Mouse (Mus musculus): ENCODE data around the gene Dcaf6.
A peak's percentile ranks its signal among the peaks of the same experiment; 100 is the strongest.

Dcaf6 gene

DNA sequence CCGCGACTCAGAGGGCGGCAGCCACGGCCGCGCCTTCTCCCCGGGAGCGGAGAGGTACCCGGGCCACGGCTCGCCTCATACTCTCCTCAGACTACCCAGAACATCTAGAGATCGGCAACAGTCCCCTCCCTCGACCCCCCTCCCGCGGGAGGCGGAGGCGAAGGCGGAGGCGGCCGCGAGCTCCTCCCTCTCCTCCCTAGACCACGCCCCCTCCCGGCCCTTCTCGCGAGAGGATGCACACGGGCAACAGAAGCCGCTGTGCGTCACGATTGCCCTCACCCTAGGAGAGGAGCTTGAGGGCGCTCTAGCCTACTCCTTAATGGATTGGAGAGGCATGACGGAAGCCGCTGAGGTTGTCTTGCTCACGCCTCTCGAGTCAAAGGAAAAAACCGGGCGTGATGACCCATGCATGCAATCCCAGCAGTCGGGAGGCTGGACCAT lies at the start of gene Dcaf6, which contains the start of gene Mpc2:
Dcaf6 (minus strand) TSS at position 116 of the 441 bp plus-strand sequence.
Mpc2 (plus strand) TSS at position 278 of the 441 bp plus-strand sequence.
- ATAC-seq (ENCODE audit: insufficient number of reproducible peaks, low FRiP score, low TSS enrichment), result peak; percentile 86

DNA sequence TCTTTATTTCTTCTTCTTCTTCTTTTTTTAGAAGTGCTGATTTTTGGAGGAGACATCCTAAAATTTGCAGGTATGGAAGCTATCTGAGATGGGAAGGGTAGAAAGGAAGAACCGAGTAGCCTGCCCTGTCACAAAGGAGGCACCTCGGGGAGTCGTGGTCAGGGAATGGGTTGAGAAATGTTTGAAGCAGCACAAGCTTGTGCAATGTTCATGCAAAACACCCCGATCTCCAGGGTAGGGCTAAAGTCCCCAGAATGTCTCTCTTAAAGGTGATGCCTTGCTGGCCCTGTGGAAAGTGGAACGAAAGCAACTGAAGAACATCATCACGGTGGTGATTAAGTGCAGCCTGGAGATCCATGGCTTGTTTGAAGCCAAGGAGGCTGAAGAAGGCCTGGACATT lies 46.0 kb upstream of the Dcaf6 start:
- no peak for ATAC-seq (ENCODE audit: insufficient number of reproducible peaks, low FRiP score, low TSS enrichment)

DNA sequence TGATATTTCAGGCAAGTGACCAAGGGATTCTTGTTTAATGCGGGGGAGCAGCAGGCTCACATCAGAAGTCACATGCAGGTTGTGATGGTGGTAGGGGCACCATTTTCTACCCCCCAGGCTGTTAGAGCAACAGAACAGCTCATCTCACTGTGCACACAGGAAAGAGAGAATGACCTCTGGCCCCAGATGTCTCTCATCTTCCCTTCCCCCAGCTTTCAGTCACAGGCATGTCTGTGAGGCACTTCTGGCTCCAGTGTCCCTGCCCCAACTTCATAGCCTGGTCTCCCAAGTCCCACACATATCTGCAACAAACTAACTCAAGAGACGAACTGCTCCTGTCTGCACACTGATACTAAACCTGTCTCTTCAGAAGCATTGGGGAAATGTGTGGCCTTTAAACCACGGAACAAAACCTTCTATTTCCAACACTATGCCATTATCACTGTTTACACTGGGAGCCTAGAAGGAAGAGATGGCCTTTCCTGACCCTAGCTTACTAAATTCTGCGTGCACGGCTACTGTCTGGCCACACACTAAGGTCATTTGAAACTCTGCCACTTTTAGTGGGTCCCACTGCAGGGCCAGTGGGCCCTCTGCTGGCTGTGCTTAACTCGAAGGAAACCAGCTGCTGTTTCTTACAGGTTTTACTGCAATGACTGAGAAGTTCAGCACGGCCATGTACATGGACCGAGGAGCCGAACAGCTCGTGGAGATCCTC lies 43.2 kb upstream of the Dcaf6 start:
- ATAC-seq (ENCODE audit: insufficient number of reproducible peaks, low FRiP score, low TSS enrichment), result no peak

DNA sequence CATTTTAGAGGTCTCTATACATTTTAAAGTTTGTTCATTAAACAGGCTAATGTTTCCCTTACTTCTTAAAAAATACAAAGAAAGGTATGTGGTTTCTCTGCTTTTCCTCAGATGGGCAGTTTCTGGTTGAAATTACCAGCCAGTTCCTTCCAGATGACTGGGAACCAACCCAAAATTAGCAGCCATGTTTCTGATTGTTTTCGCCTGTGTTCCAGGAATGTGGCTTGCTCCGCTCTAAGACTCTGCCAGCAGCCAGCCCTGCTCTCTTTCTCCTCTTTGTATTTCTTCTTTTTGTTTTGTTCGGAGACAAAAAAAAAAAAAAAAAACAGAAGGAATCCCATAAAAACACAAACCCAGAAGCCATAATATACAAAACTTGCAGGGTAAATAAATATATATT lies 38.6 kb upstream of the Dcaf6 start:
- no peak for ATAC-seq (ENCODE audit: insufficient number of reproducible peaks, low FRiP score, low TSS enrichment)

DNA sequence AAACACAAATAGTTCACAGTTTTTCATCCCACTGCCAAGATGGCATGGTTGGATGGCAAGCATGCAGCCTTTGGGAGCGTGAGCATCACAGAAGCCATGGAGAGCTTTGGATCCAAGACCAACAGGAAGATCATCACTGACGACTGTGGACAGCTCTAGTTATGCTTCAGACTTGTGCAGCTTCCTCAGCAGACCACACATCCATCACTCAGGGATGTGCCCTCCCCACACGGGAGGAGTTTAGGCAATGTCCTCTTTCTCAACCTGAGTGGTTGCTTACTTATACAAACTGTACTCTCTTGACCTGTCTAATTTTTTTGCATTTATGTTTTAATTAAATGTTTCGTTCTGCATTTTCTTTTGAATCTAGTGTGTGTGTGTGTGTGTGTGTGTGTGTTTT lies 28.9 kb upstream of the Dcaf6 start:
- no peak for ATAC-seq (ENCODE audit: insufficient number of reproducible peaks, low FRiP score, low TSS enrichment)

DNA sequence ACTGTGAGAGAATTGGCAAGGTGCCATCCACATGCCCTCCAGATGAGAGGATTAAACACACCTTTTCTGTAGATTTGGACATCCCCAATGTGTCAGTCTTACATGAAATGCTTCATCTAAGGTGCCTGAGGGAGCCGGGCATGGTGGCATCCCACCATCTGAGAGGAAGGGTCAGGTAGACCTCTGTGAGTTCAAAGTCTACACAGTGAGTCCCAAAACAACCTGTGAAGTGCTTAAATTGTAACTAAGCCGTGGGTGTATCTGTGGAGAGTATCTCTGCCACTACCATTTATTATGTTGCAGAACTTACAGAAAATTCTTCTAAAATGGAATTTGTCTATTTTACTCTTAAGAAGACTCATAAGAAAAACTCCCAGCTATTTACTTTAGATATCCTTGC lies 25.8 kb upstream of the Dcaf6 start:
- no peak for ATAC-seq (ENCODE audit: insufficient number of reproducible peaks, low FRiP score, low TSS enrichment)

DNA sequence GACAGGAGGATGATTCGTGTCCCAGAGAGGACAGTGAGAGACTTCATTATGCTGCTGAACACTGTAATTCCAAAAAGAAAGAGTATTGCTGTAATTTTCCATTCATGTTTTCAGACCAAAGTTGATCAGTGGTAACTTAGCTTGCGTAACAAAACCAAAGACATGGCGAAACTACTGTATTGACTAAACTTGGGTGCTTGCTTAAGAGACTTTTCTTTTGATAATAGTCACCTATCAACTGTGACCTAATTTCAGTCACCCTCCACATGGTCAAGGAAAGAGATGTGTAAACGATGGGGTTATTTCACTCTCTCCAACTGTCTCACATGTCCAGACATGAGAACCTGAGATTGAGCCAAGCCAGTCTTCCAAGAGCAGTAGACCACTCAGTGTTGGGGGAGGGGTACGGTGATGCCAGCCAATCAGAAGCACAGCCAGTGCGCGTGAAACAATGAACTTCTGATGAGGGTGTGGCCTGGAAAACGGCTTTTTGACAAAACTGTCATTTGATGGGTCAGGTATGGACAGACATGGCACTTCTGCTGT lies 24.5 kb upstream of the Dcaf6 start, which contains the start of gene Adcy10:
Adcy10 (plus strand) TSS at position 496 of the 546 bp plus-strand sequence.
- no peak for ATAC-seq (ENCODE audit: insufficient number of reproducible peaks, low FRiP score, low TSS enrichment)

DNA sequence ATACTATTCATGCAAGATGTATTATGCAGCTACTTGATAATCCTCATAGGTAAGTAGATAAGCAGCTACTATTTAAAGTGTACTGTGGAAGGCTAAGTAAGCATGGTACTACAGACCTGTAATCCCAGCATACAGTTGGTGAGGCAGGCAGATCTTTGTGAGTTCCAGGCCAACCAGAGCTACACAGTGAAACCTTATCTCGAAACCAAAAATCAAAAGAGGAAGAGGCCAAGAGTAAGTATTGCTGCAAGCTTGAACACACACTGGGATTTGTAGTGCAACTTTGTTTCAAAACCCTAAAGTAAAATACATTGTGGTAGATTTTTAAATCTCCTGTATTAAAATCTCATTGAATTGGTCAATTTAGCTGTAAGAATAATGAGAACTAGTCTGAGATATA lies 11.2 kb upstream of the Dcaf6 start:
- no peak for ATAC-seq (ENCODE audit: insufficient number of reproducible peaks, low FRiP score, low TSS enrichment)

DNA sequence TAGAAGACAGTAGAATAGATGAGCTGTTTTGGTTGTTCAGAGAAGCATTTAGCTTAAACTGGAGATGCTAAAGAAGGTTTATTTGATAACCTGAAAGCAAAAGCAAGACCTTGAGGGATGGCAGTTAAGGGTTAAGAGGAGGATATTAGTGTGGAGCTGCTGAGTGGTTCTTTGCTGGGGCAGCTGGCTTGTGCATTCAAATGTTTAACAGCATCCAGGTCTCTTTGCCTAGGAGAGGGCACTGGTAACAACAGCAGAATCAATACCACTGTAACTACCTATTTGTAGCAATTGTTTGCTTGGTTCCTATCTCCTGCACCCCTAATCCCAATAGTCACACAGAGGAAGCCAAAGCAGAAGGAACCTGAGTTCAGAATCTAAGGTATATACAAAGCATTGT lies 9.4 kb upstream of the Dcaf6 start:
- no peak for ATAC-seq (ENCODE audit: insufficient number of reproducible peaks, low FRiP score, low TSS enrichment)

DNA sequence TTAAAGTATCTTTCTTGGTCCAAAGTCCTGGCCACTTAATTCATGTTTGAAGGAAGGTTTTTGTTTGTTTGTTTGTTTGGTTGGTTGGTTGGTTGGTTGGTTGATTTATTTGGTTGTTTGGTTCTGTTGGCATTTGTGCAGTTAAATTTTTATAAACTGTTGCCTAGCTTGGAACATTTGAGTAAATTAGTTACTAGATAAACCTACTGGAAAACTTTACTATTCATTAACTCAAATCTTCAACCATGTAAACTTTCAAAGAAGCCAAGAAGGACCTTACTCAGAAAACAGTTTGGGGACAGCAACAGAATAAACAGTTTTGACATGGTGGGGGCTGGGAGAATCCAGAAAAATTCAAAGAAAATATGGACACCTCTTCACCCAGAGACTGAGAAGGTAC lies 8.7 kb upstream of the Dcaf6 start:
- ATAC-seq (ENCODE audit: insufficient number of reproducible peaks, low FRiP score, low TSS enrichment), result no peak

DNA sequence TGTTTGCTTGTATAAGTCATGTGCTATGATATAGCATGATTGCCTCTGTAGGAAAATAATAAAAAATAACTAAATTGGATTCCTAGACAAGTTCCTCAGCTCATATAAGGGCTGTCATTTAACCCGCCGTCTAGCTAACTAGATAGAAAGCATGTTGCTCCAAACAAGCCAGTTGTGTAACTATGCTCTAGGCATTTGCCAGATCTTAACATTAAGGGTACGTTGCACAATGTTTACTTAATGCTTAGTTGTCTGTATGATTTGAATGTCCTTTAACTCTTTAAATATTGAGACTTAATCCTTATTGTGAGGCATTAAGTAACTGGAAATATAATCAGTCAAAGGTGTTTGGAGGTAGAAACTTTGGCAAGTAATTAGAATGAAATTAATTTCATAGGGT lies 4.3 kb upstream of the Dcaf6 start:
- ATAC-seq (ENCODE audit: insufficient number of reproducible peaks, low FRiP score, low TSS enrichment), result no peak

DNA sequence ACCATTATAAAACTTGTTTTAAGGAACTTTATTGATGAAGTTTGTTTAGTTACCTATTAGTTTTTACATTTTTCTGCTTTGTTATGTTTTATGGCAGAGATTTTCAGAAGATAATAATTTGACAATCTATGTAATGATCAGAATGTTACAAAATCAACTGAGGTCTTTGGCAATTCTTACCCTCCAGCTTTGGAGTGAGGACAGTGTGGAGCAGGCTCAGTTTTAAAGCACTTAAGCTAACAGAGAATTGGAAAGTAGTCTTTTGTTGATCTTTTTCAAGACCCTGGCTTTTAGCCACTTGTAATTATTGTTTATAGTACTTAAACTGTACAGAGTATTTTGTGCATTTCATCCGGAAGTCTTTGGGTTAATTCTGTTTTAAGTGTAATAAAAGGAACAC lies 2.6 kb upstream of the Dcaf6 start:
- no peak for ATAC-seq (ENCODE audit: insufficient number of reproducible peaks, low FRiP score, low TSS enrichment)

DNA sequence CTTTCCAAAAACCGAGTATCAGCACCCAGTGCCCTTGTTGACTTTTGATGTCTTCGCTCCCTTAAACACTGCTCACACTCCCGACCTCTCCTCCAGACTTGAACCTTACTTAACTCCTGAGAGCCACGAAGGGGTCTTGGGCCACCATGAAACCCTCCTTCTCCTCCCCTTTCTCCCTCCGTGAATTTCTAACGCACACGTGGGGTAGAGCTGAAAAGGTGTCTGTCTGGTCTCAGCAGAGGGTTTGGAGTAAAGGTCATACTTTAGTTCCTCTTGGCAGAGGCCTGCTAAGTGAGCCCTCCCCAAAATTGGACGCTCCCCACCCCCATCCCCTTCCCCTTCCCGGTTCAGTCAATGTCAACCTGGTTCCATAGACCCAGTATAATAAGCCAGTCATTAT lies 1.4 kb upstream of the Dcaf6 start:
- ATAC-seq (ENCODE audit: insufficient number of reproducible peaks, low FRiP score, low TSS enrichment), result no peak

DNA sequence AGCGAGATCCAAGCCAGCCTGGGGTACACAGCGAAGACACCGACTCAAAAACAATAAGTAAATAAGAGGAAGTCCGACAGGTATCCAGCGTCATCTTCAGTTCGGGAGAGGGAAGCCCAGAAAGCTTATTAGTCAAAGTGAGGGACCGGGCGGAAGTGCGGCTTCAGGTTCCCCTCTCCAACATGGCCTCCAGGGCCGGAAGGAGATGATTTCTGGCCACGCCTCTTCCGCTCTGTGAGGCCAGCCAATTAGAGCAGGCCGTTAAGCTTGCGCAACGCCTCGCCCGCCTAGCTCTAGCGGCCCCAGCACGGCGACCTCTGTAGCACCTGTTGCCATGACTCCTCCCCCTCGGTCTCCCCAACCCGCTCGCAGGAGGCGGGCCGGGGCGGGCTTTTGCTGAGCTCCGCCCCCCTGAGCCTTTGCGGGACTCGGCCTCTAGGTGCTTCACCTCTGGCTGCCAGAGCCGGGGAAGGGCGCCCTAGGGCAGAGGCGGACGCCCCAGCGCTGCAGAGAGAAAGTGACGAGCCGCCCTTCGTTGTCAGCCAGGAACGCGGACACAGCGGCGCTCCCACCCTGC lies 614 bp upstream of the Dcaf6 start:
- peak; percentile 86 for ATAC-seq (ENCODE audit: insufficient number of reproducible peaks, low FRiP score, low TSS enrichment)

DNA sequence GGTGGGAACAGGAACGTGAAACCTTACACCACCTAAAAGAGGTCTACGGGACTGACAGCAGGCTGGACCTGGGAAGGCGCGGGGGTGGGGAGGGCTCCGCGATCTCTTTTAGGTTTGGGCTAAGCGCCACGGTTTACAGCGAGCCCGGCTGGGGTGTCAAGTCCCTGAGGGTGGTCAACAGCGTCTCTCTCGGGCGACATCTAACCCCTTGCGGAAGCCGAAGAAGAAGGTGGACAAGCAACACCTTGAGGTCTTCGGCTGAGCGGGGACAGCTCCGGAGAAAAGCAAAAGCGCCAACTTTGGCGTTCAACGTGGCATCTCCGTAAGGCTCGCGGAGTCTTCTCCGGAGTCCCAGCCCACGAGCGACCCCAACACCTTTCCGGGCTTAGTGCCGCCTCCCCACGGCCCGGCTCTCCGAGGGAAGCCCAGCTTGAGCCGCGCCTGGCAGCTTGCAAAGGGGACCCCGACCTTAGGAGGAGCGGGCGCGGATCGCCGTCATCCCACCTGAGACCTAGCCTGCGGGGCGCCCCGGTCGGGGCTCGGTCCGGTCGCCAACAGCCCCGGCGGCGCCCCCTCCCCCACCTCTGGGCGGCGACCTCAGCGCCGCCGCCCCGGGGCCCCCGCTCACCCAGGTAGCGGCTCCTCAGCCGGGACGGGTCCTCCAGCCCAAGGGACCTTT lies 633 bp downstream of the Dcaf6 start:
- ATAC-seq (ENCODE audit: insufficient number of reproducible peaks, low FRiP score, low TSS enrichment), result peak; percentile 1; the same call in 1 of the 2 replicates

DNA sequence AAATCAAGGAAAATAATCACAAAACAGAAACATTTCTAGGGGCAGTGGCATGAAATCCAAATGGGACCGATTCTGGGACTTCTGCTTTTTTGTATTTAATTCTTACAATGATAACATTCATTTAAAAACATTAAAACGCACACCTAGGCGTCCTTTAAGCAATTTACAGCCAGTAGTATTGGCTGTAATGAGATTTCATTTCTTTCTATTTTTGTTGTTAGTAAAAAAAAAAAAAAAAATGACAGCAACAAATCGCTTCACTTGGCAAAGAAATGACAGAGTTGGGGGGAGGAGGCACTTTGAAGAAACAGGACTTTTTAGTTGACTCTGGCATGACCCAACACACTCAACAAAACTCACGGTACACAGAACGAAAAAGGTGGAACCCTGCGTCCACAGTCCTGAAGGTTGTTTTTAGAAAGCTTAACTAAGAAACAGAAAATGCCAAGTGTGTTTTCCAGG lies 1.2 kb downstream of the Dcaf6 start:
- ATAC-seq (ENCODE audit: insufficient number of reproducible peaks, low FRiP score, low TSS enrichment), result no peak

DNA sequence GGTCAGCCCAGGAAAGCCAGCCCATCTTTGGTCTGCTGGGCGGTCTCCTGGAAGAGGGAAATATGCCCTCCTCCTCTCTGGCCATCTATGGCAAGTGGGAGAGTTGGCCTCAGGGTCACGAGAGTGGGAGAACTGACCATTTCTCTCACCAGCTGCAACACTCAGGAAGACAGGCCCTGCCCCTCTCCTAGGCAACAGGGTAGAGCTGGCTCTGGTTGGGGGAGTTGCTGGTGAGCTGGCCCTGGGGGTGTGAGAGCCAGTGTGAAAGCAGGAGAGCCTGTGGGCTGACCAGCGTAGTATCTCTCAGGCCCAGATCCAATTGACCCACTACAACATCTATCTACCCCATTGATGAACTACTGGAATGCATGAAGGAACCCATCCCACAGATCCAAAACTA lies 18.6 kb downstream of the Dcaf6 start:
- ATAC-seq (ENCODE audit: insufficient number of reproducible peaks, low FRiP score, low TSS enrichment), result peak; percentile 31; the same call in 1 of the 2 replicates

DNA sequence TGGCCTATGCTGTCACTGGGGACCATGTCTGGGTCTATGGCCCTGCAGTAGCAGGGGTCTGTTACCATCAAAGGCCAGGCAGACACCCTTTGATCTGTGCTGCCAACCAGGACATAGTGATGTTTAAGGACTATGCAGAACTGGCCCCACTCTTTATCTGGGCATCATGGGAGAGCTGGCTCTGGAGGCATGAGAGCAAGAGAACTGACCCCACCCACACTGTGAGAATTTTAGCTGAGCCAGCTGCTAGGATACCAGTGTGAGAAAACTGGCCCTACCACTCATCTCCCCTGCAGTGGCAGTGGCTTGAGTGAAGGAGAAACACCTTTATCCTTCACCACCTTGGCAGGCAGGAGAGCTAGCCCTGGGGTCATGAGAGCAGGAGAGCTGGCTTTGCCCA lies 19.1 kb downstream of the Dcaf6 start:
- no peak for ATAC-seq (ENCODE audit: insufficient number of reproducible peaks, low FRiP score, low TSS enrichment)

DNA sequence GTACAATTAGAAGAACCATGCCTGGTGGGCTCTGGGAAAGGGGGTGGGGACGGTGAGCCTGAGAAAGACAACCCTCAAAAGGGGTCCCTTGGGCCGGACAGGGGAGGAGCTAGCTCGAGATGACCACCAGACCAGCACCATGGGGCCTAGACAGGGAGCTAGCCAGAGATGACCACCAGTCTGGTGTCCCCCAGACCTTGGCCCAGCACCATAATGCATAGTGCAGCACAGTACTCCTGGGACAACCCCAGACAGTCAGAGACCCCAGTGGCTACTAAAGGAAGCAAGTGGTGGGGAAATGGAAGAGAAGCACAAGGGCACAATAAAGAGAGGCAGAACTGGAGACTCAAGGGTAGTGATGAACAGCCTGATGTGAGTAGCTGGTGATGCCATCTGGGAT lies 19.5 kb downstream of the Dcaf6 start:
- ATAC-seq (ENCODE audit: insufficient number of reproducible peaks, low FRiP score, low TSS enrichment), result 0 out of 2 replicates have a peak, but pooled peaks have one; percentile 36

DNA sequence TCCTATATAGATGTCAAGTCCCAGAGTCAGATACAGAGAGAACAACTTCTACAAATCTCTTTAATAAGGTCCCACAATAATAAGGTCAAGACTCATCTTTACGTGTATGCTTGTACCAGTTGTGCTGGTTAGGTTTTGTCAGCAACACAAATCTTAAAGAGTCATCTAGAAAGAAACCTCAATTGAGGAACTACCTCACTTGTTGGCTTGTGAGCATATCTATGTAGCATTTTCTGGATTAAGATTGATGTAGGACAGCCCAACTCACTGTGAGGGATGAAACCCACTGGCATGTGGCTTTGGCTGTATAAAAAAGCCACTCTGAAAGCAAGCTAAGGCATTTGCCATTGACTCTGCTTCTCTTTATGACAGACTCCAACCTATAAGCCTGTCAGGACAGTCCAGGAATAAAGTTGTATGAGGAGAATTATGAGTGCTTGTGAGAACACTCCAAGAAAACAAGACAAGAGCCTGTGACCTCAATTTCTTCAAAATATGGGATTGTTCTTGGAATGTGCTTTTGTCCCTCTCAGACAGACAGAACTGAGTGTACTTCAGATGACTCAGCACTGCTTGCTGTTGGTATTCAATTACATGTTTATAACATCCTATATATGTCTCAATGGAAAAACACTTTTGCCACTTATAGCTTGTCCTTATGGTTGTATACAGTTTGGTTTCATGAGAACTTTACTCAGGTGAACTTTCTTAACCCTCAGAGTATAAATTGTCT lies 21.8 kb downstream of the Dcaf6 start:
- ATAC-seq (ENCODE audit: insufficient number of reproducible peaks, low FRiP score, low TSS enrichment), result no peak
